Mouse (Mus musculus): ENCODE measurements around the gene Gm37596.
"Not testable (repeated sequence)": the region's sequence is repeated elsewhere in the genome, so short reads cannot be mapped to it uniquely, and the experiment has no call there.

The Gm37596 gene

DNA sequence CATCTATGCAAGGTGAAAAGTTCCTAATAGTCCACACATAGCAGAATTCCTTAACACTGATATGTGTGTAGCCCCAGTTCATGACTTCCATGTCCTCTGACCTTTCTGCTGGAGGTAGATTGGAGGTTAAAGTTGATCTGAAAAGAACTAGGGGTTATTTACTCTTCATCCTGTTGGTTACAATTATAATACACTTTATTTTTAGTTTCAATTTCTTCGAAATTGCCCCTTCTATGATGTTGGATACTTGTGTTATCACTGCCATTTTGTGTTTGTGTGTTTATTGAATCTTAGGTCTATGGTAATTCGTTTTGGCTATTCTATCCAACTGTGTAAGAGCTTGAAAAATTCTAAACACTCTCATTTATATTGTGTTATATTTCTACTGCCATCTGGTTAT, at the start of gene Gm37596:
Gene Gm37596 (minus strand): TSS at position 101 of the 400 bp plus-strand sequence.
- not testable (repeated sequence) for DNase-seq (ENCODE audit: inconsistent ontology term)

- DNase-seq (ENCODE audit: inconsistent ontology term) = not testable (repeated sequence)
Measured at GRCm38 (mm10) chr3:93708969-93709637, 16.2 kb upstream of the Gm37596 start.

DNA sequence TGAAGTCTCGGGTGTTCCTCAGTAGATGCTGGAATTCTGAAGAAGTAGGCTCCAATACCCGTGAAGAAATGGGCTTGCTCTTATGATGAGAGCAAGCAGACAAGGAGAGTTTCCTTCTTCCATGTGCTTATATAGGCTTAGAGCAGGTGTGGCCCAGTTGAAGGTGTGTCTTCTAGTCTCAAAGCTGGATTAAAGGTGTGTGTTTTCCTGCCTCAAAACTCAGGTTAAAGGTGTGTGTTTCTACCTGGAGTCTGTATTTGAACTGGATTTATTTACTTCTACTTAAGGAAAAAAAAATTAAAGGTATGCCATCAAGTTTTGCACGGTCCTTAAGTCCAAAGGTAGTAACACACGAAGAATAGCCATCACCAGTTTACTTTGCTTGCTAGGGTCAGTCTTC, 16.7 kb downstream of the Gm37596 start, which contains the start of gene Tdpoz1:
Gene Tdpoz1 (minus strand): TSS at position 101 of the 400 bp plus-strand sequence.
- DNase-seq (ENCODE audit: inconsistent ontology term) = not testable (repeated sequence)

DNA sequence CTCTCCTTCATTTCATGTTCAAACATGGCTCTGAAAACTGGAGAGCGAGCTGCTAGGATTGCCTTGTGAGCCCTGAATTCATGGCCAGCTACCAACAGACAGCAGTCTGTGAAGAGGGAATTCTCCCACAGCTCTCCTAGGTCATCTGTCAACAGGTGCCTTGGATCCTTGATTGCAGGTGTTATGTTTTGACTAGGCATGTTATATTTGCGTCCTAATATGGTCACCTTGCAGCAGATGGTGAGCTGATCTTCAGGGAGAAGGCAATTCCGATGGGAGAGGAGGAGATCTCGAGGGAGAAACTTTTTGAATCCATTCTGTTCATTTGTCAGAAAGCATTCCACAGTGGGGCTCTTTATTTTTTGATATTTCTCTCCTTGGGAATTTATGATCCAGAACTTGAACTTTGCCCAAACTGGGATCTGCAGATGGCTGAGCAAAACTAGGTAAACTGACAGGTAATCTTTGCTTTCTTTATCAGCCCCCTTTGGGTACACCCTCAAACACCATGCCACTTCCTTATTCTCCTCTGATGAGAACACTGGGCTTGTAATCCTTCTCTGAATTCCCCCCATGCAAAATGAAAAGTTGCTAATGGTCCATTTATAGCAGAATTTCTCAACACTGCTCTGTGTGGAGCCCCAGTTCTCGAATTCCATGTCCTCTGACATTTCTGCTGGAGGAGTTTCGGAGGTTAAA, 21.9 kb downstream of the Gm37596 start:
- not testable (repeated sequence) for DNase-seq (ENCODE audit: inconsistent ontology term)

GRCm38 (mm10) chr3:93654260-93654659, 38.6 kb downstream of the Gm37596 start:
- no peak for DNase-seq (ENCODE audit: inconsistent ontology term)

DNA sequence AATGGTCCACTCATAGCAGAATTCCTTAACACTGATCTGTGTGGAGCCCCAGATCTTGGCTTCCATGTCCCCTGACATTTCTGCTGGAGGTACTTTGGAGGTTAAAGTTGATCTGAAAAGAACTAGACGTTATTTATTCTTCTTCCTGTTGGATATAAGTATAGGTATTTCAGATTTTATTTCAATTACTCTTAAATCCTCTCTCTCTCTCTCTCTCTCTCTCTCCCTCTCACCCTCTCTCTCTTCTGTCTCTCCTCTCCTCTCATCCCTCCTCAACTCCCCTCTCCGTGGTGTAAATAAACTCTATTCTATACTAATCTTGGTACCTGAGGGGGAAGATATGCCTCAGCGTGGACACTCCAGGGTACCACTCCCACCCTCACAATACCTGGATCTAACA, 40.3 kb downstream of the Gm37596 start, which contains the start of gene Tdpoz2:
Gene Tdpoz2 (minus strand): TSS at position 101 of the 400 bp plus-strand sequence.
- DNase-seq (ENCODE audit: inconsistent ontology term) = no peak

Measured in Muller cell, postnatal 12 days (primary cell).